Mouse (Mus musculus): ENCODE results near the gene Ncoa3. TPM values are rescaled to one million over a fixed set of nuclear protein-coding genes. Genes with fewer than 3 reads are reported as not detected.

Gene Ncoa3
- total and polyA plus RNA-seq, 3 experiments: 20.1 to 32.1 (median 29.1) TPM

GRCm38 (mm10) chr2:166097443-166098291 is 105.2 kb downstream of the Ncoa3 start:
- Histone ChIP-seq H3K9ac (ENCODE audit: low read depth, low read length) (no peak overlapping the region), H3K36me3 (ENCODE audit: control insufficient read depth, insufficient read depth, low read length) (no peaks in the 10 kb centered on the region), H3K27me3 (ENCODE audit: control insufficient read depth, insufficient read depth, low read length) (no peaks in the 10 kb centered on the region), H3K79me2 (replicated peaks; ENCODE audit: control insufficient read depth, insufficient read depth, low read length) (no peaks in the 10 kb centered on the region), H3K4me1 (ENCODE audit: control insufficient read depth, insufficient read depth, low read length) (0 out of 2 replicates have a peak, but pooled peaks cover 1% of the 10 kb centered on the region), H3K4me3 (no peak overlapping the region), H3K27ac (no peak overlapping the region)
- intact Hi-C loops (cut with DNase I): no loop called here
- 64% methylated on average over 18 of the region's 18 CpGs for WGBS
- TF ChIP-seq EP300 (IDR thresholded peaks at IDR 0.05; ENCODE audit: insufficient read depth, low read depth, low read length) (no peak), CTCF (IDR thresholded peaks at IDR 0.05) (peak; percentile 63), POLR2A (IDR thresholded peaks at IDR 0.05; ENCODE audit: insufficient read depth, low read depth, low read length) (no peak)
- no peak for DNase-seq

GRCm38 (mm10) chr2:166098292-166098933 is 106.0 kb downstream of the Ncoa3 start:
- WGBS: 53% methylated on average over 15 of the region's 15 CpGs
- TF ChIP-seq EP300 (IDR thresholded peaks at IDR 0.05; ENCODE audit: insufficient read depth, low read depth, low read length) (no peak), CTCF (IDR thresholded peaks at IDR 0.05) (no peak), POLR2A (IDR thresholded peaks at IDR 0.05; ENCODE audit: insufficient read depth, low read depth, low read length) (no peak)

GRCm38 (mm10) chr2:166100309-166101262 is 108.2 kb downstream of the Ncoa3 start:
- Histone ChIP-seq H3K9ac (ENCODE audit: low read depth, low read length) (no peak overlapping the region), H3K36me3 (ENCODE audit: control insufficient read depth, insufficient read depth, low read length) (no peaks in the 10 kb centered on the region), H3K27me3 (ENCODE audit: control insufficient read depth, insufficient read depth, low read length) (no peaks in the 10 kb centered on the region), H3K79me2 (replicated peaks; ENCODE audit: control insufficient read depth, insufficient read depth, low read length) (no peaks in the 10 kb centered on the region), H3K4me1 (ENCODE audit: control insufficient read depth, insufficient read depth, low read length) (0 out of 2 replicates have a peak, but pooled peaks cover 1% of the 10 kb centered on the region), H3K4me3 (no peak overlapping the region), H3K27ac (no peak overlapping the region)
- no peak for DNase-seq
- WGBS: 73% methylated on average over 21 of the region's 21 CpGs
- intact Hi-C loops (cut with DNase I): no loop called here
- TF ChIP-seq POLR2A (IDR thresholded peaks at IDR 0.05; ENCODE audit: insufficient read depth, low read depth, low read length): no peak
- TF ChIP-seq EP300 (IDR thresholded peaks at IDR 0.05; ENCODE audit: insufficient read depth, low read depth, low read length): no peak
- no peak for TF ChIP-seq CTCF (IDR thresholded peaks at IDR 0.05)

More at GRCm38 (mm10) chr2:166098292-166098933, 106.0 kb downstream of the Ncoa3 start:
- Histone ChIP-seq H3K27ac (no peak overlapping the region), H3K27me3 (ENCODE audit: control insufficient read depth, insufficient read depth, low read length) (no peaks in the 10 kb centered on the region), H3K4me3 (no peak overlapping the region), H3K4me1 (ENCODE audit: control insufficient read depth, insufficient read depth, low read length) (0 out of 2 replicates have a peak, but pooled peaks cover 1% of the 10 kb centered on the region), H3K79me2 (replicated peaks; ENCODE audit: control insufficient read depth, insufficient read depth, low read length) (no peaks in the 10 kb centered on the region), H3K36me3 (ENCODE audit: control insufficient read depth, insufficient read depth, low read length) (no peaks in the 10 kb centered on the region), H3K9ac (ENCODE audit: low read depth, low read length) (no peak overlapping the region)
- intact Hi-C loops (cut with DNase I): no loop called here
- DNase-seq: peak in 1 of 2 experiments; percentile 38

GRCm38 (mm10) chr2:166102893-166103292 is 110.5 kb downstream of the Ncoa3 start:
- intact Hi-C loops (cut with DNase I): no loop called here
- peak; percentile 43 to 65 for DNase-seq
- TF ChIP-seq EP300 (IDR thresholded peaks at IDR 0.05; ENCODE audit: insufficient read depth, low read depth, low read length): 0 out of 2 replicates have a peak, but pooled peaks have one; percentile 28
- TF ChIP-seq CTCF (IDR thresholded peaks at IDR 0.05): no peak
- TF ChIP-seq POLR2A (IDR thresholded peaks at IDR 0.05; ENCODE audit: insufficient read depth, low read depth, low read length): no peak
- no peak overlapping the region for H3K27ac ChIP-seq
- no peaks in the 10 kb centered on the region for H3K36me3 ChIP-seq (ENCODE audit: control insufficient read depth, insufficient read depth, low read length)
- no peaks in the 10 kb centered on the region for H3K79me2 ChIP-seq (replicated peaks; ENCODE audit: control insufficient read depth, insufficient read depth, low read length)
- 0 out of 2 replicates have a peak, but pooled peaks cover 1% of the 10 kb centered on the region for H3K4me1 ChIP-seq (ENCODE audit: control insufficient read depth, insufficient read depth, low read length)
- no peaks in the 10 kb centered on the region for H3K27me3 ChIP-seq (ENCODE audit: control insufficient read depth, insufficient read depth, low read length)
- WGBS: 75% methylated on average over 7 of the region's 7 CpGs
- H3K4me3 ChIP-seq: no peak overlapping the region
- no peak overlapping the region for H3K9ac ChIP-seq (ENCODE audit: low read depth, low read length)

- Histone ChIP-seq H3K36me3 (ENCODE audit: control insufficient read depth, insufficient read depth, low read length) (no peaks in the 10 kb centered on the region), H3K27ac (no peak overlapping the region), H3K4me3 (no peak overlapping the region), H3K4me1 (ENCODE audit: control insufficient read depth, insufficient read depth, low read length) (peaks cover 1% of the 10 kb centered on the region; the same call in 1 of the 2 replicates), H3K9ac (ENCODE audit: low read depth, low read length) (no peak overlapping the region), H3K27me3 (ENCODE audit: control insufficient read depth, insufficient read depth, low read length) (no peaks in the 10 kb centered on the region), H3K79me2 (replicated peaks; ENCODE audit: control insufficient read depth, insufficient read depth, low read length) (no peaks in the 10 kb centered on the region)
- intact Hi-C loops (cut with DNase I): no loop called here
- whole genome bisulfite sequencing: 70% methylated on average over 9 of the region's 9 CpGs
- TF ChIP-seq EP300 (IDR thresholded peaks at IDR 0.05; ENCODE audit: insufficient read depth, low read depth, low read length): no peak
- no peak for TF ChIP-seq POLR2A (IDR thresholded peaks at IDR 0.05; ENCODE audit: insufficient read depth, low read depth, low read length)
- no peak for TF ChIP-seq CTCF (IDR thresholded peaks at IDR 0.05)
- DNase-seq: no peak
These were observed 113.5 kb downstream of the Ncoa3 start for GRCm38 (mm10) chr2:166105911-166106310.

All from heart, adult 2 months (tissue).